Mouse (Mus musculus) small intestine, adult 2 months (tissue): ENCODE data around the gene Map3k11. TPM values are rescaled to one million over a fixed set of nuclear protein-coding genes. Genes with fewer than 3 reads are reported as not detected.
A peak's percentile ranks its signal among the peaks of the same experiment; 100 is the strongest.

ENCODE experiments used
- H3K27ac ChIP-seq: fragments of 200-500 bp; 2 replicates; pipeline ENCODE4 v1.5.1; 2012; ENCODE audit warnings: low read depth, low read length, control low read depth, inconsistent platforms; ENCODE audit not compliant: insufficient read depth
- H3K27me3 ChIP-seq: fragments of 200-500 bp; 2 replicates; pipeline ENCODE4 v1.6.1; 2012; ENCODE audit warnings: mild to moderate bottlenecking, moderate library complexity, low read length, inconsistent platforms; ENCODE audit not compliant: control insufficient read depth, insufficient read depth
- H3K36me3 ChIP-seq: fragments of 200-500 bp; 2 replicates; pipeline ENCODE4 v1.6.1; 2012; ENCODE audit warnings: mild to moderate bottlenecking, low read length, control low read depth, inconsistent platforms; ENCODE audit not compliant: control insufficient read depth, insufficient read depth
- H3K4me1 ChIP-seq: fragments of 200-500 bp; 2 replicates; pipeline ENCODE4 v1.6.1; 2012; ENCODE audit warnings: low read length, inconsistent platforms, mixed read lengths; ENCODE audit not compliant: control insufficient read depth, insufficient read depth, insufficient read length
- H3K4me3 ChIP-seq: fragments of 200-500 bp; 2 replicates; pipeline ENCODE4 v1.5.1; 2012; ENCODE audit warnings: low read depth, mild to moderate bottlenecking, control low read depth, inconsistent platforms, low read length, moderate library complexity
- CTCF ChIP-seq: fragments of 200-500 bp; IDR thresholded peaks from 2 replicates; pipeline ENCODE4 v1.5.1; 2012; ENCODE audit warnings: low read depth, mild to moderate bottlenecking, control low read depth, inconsistent platforms, low read length, moderate library complexity, mixed read lengths; ENCODE audit not compliant: insufficient replicate concordance, insufficient read length; ENCODE audit errors: extremely low read depth
- POLR2A ChIP-seq: fragments of 200-500 bp; IDR thresholded peaks from 2 replicates; pipeline ENCODE4 v1.6.1; 2012; ENCODE audit warnings: low read depth, mild to moderate bottlenecking, control low read depth, inconsistent platforms, low read length, moderate library complexity
- WGBS: fragments of 180-500 bp; shearing (Covaris S2); methylation state at CpG from one replicate; pipeline ENCODE4 v1.1.7; 2018; 5-methylcytosine and 5-hydroxymethylcytosine counted together
- polyA plus RNA-seq: library from polyadenylated mRNA; depleted of rRNA; stranded (reverse); fragments of >200 nt; gene quantifications from 2 replicates; pipeline ENCODE4 v1.2.3, GENCODE M21; 2012; rRNA removed

Map3k11 gene
- 65.8 and 169 TPM in 2 replicates for polyA plus RNA-seq

- H3K36me3 ChIP-seq = peaks cover 39% of the 10 kb centered on the region
- WGBS = under 1% methylated on average over 69 of the region's 69 CpGs
These were observed at the start of gene Map3k11, which contains the start of gene Pcnx3 for GRCm38 (mm10) chr19:5688200-5689087. TSS of gene Map3k11 (plus strand) at chr19:5688742. TSS of gene Pcnx3 (minus strand) at chr19:5688908.

GRCm38 (mm10) chr19:5640339-5640738 is 48.2 kb upstream of the Map3k11 start:
- Histone ChIP-seq H3K4me3 (no peak overlapping the region), H3K27me3 (no peaks in the 10 kb centered on the region), H3K36me3 (peaks cover 59% of the 10 kb centered on the region), H3K4me1 (peaks cover 11% of the 10 kb centered on the region), H3K27ac (no peak overlapping the region)
- TF ChIP-seq POLR2A (no peak), CTCF (no peak)
- WGBS = 83% methylated on average over 9 of the region's 9 CpGs

More at GRCm38 (mm10) chr19:5688200-5689087, at the start of gene Map3k11, which contains the start of gene Pcnx3:
- Histone ChIP-seq H3K27me3 (no peaks in the 10 kb centered on the region), H3K4me3 (peak within 1 kb of the TSS; percentile 97), H3K4me1 (peaks cover 23% of the 10 kb centered on the region), H3K27ac (peak within 1 kb of the TSS; percentile 99)
- TF ChIP-seq CTCF (peak; percentile 17; the same call in 1 of the 2 replicates), POLR2A (peak; percentile 72)

DNA sequence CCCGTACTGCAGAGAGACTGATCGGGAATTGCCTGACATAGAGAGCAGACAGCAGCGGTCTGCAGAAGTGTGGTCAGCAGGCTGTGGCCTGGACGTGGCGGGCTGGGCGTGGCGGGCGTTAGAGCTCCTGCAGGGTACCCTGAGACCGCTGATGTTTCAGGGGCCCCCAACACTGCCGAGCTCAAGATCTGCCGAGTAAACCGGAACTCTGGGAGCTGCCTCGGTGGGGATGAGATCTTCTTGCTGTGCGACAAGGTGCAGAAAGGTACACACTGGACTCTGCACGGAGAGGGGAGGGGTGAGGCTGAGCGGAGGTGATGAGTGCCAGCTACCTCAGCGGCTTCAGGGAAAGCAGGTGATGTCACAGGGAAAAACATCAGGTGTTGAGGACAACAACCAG is 47.5 kb upstream of the Map3k11 start:
- Histone ChIP-seq H3K4me1 (peaks cover 11% of the 10 kb centered on the region), H3K27ac (no peak overlapping the region), H3K36me3 (peaks cover 66% of the 10 kb centered on the region), H3K27me3 (no peaks in the 10 kb centered on the region), H3K4me3 (no peak overlapping the region)
- no peak for TF ChIP-seq POLR2A
- TF ChIP-seq CTCF = no peak
- WGBS = 90% methylated on average over 17 of the region's 17 CpGs

GRCm38 (mm10) chr19:5641641-5642040 is 46.9 kb upstream of the Map3k11 start:
- Histone ChIP-seq H3K4me1 (peaks cover 11% of the 10 kb centered on the region), H3K36me3 (peaks cover 71% of the 10 kb centered on the region), H3K4me3 (no peak overlapping the region), H3K27ac (no peak overlapping the region), H3K27me3 (no peaks in the 10 kb centered on the region)
- 84% methylated on average over 8 of the region's 8 CpGs for WGBS
- TF ChIP-seq CTCF = no peak
- TF ChIP-seq POLR2A = no peak

GRCm38 (mm10) chr19:5645280-5645679 is 43.3 kb upstream of the Map3k11 start:
- H3K4me1 ChIP-seq = peaks cover 8% of the 10 kb centered on the region
- H3K36me3 ChIP-seq = peaks cover 68% of the 10 kb centered on the region
- 95% methylated on average over 9 of the region's 9 CpGs for WGBS
- no peaks in the 10 kb centered on the region for H3K27me3 ChIP-seq
- no peak overlapping the region for H3K4me3 ChIP-seq
- H3K27ac ChIP-seq = no peak overlapping the region
- no peak for TF ChIP-seq CTCF

DNA sequence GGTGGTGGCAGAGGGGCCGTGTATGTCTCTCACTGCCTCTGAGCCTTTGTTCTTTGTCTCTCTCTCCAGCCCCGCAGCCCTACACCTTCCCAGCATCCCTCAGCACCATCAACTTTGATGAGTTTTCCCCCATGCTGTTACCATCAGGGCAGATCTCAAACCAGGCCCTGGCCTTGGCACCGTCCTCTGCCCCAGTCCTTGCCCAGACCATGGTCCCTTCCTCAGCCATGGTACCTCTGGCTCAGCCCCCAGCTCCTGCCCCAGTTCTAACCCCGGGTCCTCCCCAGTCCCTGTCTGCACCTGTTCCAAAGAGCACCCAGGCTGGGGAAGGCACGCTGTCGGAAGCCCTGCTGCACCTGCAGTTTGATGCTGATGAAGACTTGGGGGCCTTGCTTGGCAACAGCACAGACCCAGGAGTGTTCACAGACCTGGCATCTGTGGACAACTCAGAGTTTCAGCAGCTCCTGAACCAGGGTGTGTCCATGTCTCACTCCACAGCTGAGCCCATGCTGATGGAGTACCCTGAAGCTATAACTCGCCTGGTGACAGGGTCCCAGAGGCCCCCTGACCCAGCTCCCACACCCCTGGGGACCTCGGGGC is 41.7 kb upstream of the Map3k11 start:
- peaks cover 8% of the 10 kb centered on the region for H3K4me1 ChIP-seq
- TF ChIP-seq POLR2A (no peak), CTCF (no peak)
- no peak overlapping the region for H3K4me3 ChIP-seq
- WGBS = 93% methylated on average over 8 of the region's 8 CpGs
- peaks cover 53% of the 10 kb centered on the region for H3K36me3 ChIP-seq
- no peak overlapping the region for H3K27ac ChIP-seq
- H3K27me3 ChIP-seq = no peaks in the 10 kb centered on the region

- Histone ChIP-seq H3K36me3 (peaks cover 44% of the 10 kb centered on the region), H3K4me1 (peaks cover 8% of the 10 kb centered on the region), H3K4me3 (no peak overlapping the region), H3K27me3 (no peaks in the 10 kb centered on the region), H3K27ac (no peak overlapping the region)
- 90% methylated on average over 6 of the region's 6 CpGs for WGBS
- no peak for TF ChIP-seq CTCF
- no peak for TF ChIP-seq POLR2A
These were observed 40.8 kb upstream of the Map3k11 start for GRCm38 (mm10) chr19:5647791-5648190.
